Mouse (Mus musculus) kidney, adult 2 months (tissue): Measurements from ENCODE around the gene H2afy. TPM values are rescaled to one million over a fixed set of nuclear protein-coding genes. Genes with fewer than 3 reads are reported as not detected.

Source experiments
- DNase-seq: peaks from one replicate; pipeline ENCODE4 v3.0.0; 2021
- H3K27ac ChIP-seq: fragments of 200-500 bp; 2 replicates; pipeline ENCODE4 v1.5.1; 2012; ENCODE audit warnings: low read depth, low read length, control low read depth, inconsistent platforms; ENCODE audit not compliant: insufficient read depth
- H3K27me3 ChIP-seq: fragments of 200-500 bp; replicated peaks from 2 replicates; pipeline ENCODE4 v1.6.1; 2012; ENCODE audit warnings: mild to moderate bottlenecking, moderate library complexity, low read length, inconsistent platforms; ENCODE audit not compliant: control insufficient read depth, insufficient read depth
- H3K36me3 ChIP-seq: fragments of 200-500 bp; 2 replicates; pipeline ENCODE4 v1.6.1; 2012; ENCODE audit warnings: mild to moderate bottlenecking, moderate library complexity, low read length, inconsistent platforms; ENCODE audit not compliant: control insufficient read depth, insufficient read depth
- H3K4me1 ChIP-seq: fragments of 200-500 bp; 2 replicates; pipeline ENCODE4 v1.6.1; 2011; ENCODE audit warnings: low read length; ENCODE audit not compliant: control insufficient read depth, insufficient read depth
- H3K4me3 ChIP-seq: fragments of 200-500 bp; 2 replicates; pipeline ENCODE4 v1.5.1; 2011; ENCODE audit warnings: mild to moderate bottlenecking, low read depth, low read length, control low read depth; ENCODE audit not compliant: insufficient read depth
- CTCF ChIP-seq: fragments of 200-500 bp; conservative IDR thresholded peaks from 2 replicates; pipeline ENCODE4 v1.5.1; 2011; ENCODE audit warnings: low read depth, mild to moderate bottlenecking, control low read depth, low read length, moderate library complexity, mixed read lengths; ENCODE audit not compliant: insufficient read depth, insufficient read length
- POLR2A ChIP-seq: fragments of 200-500 bp; IDR thresholded peaks from one replicate; pipeline ENCODE4 v1.6.1; 2011; ENCODE audit warnings: low read depth, low read length, control low read depth
- WGBS: fragments of 180-500 bp; shearing (Covaris S2); methylation state at CpG from one replicate; pipeline ENCODE4 v1.1.7; 2018; 5-methylcytosine and 5-hydroxymethylcytosine counted together
- polyA plus RNA-seq: library from polyadenylated mRNA; depleted of rRNA; stranded (reverse); fragments of >200 nt; gene quantifications from 2 replicates; pipeline ENCODE4 v1.2.3, GENCODE M21; 2012

The H2afy gene
- polyA plus RNA-seq, 1 experiment = 89.3 TPM

DNA sequence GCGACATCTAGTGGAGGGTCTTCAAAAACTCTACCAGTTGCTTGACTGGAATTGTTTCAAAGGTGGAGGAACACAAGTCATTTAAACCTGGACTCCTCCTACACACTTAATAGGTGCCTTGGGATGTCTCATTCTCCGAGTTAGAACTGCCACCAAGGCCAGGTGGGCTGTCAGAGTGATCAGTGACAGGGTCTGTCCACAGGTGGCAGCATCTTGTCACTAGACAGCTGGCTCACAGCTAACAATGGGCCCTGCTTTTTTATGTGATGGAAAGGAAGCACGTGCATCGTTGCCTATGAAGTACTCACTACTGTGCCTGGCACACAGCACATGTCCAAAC is 63.9 kb downstream of the H2afy start:
- Histone ChIP-seq H3K4me3 (no peak overlapping the region), H3K36me3 (no peaks in the 10 kb centered on the region)

DNA sequence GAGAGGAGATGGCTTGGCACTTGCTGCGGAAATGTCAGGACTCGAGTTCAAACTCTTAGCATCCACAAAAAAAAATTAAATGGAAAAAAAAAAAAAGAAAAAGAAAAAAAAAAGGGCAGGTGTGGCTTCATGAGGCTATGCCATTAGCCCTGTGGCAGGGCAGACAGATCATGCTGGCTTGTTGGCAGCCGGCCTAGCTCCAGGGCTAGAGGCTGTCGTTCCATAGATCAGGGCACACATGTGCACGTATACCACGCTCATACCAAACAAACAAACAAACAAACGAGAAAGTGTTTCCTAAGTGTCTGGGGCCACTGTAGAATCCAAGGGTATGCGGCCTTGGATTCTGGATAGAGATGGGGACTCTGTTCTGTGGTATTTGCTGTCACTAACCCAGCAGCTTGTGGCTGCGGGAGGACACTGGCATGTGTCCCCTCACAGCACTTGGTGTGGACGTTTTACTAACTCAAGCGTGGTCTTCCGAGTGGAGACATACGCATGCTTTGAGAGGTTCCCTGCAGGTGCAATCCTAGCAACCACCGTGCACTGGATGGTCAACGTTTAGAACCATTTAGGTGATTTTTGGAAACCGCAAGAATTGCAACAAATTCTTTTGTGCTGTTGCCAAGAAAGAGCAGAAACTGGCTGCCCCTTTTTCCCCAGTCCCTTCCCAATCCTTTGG is 64.4 kb downstream of the H2afy start:
- H3K27me3 ChIP-seq = no peaks in the 10 kb centered on the region
- TF ChIP-seq POLR2A = no peak
- TF ChIP-seq CTCF = no peak
- H3K4me3 ChIP-seq = no peak overlapping the region
- 82% methylated on average over 16 of the region's 16 CpGs for WGBS
- H3K27ac ChIP-seq = no peak overlapping the region
- no peaks in the 10 kb centered on the region for H3K4me1 ChIP-seq
- H3K36me3 ChIP-seq = no peaks in the 10 kb centered on the region
- no peak for DNase-seq

More for the DNA sequence above, 63.9 kb downstream of the H2afy start:
- TF ChIP-seq POLR2A (no peak), CTCF (peak; percentile 19; the same call in 1 of the 2 replicates)
- 36% methylated on average over 4 of the region's 4 CpGs for WGBS
- Histone ChIP-seq H3K27me3 (no peaks in the 10 kb centered on the region), H3K27ac (no peak overlapping the region), H3K4me1 (no peaks in the 10 kb centered on the region)
- no peak for DNase-seq

DNA sequence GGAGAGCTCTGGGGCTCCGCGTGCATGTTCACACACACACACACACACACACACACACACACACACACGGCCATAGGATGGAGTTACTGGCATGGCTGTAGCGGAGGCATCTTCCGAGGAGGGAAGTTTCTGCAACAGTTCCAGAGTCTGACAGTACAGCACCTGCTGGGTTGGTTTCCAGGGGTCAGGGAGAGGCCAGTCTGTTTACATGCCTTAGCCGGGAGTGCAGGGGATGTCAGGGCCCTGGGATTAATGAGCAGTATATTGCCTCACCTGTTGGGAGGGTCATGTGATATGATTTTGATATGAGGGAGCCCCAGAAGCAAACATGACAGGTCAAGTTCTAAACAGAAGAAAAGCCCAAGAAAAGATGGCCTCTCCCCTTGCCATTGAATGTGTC is 66.5 kb downstream of the H2afy start:
- DNase-seq = no peak
- Histone ChIP-seq H3K36me3 (no peaks in the 10 kb centered on the region), H3K27ac (no peak overlapping the region), H3K4me1 (no peaks in the 10 kb centered on the region), H3K27me3 (no peaks in the 10 kb centered on the region), H3K4me3 (no peak overlapping the region)
- 76% methylated on average over 6 of the region's 6 CpGs for WGBS
- TF ChIP-seq CTCF (no peak), POLR2A (no peak)

DNA sequence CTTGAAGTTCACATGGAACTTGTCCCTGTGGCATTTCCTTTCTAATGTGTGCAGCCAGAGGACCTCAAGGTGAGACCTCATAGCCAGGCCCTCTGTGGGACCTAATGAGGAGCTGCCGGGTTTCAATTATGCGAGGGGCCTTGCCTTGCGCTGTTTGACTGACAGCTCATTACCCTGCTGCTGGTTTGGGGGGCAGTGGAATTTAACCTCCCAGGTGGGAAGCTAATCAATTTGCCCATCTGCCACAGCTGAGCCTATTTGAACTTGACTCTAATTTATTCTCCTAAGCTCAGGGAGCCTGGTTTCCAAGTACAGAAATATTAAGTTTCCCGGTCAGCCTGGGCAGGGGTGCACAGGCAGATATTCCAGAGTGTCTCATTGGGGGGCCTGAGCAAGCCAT is 67.6 kb downstream of the H2afy start:
- DNase-seq = no peak
- no peaks in the 10 kb centered on the region for H3K27me3 ChIP-seq
- H3K4me3 ChIP-seq = no peak overlapping the region
- no peaks in the 10 kb centered on the region for H3K4me1 ChIP-seq
- TF ChIP-seq CTCF (no peak), POLR2A (no peak)
- H3K27ac ChIP-seq = no peak overlapping the region
- no peaks in the 10 kb centered on the region for H3K36me3 ChIP-seq
- WGBS = 56% methylated on average over 4 of the region's 4 CpGs

DNA sequence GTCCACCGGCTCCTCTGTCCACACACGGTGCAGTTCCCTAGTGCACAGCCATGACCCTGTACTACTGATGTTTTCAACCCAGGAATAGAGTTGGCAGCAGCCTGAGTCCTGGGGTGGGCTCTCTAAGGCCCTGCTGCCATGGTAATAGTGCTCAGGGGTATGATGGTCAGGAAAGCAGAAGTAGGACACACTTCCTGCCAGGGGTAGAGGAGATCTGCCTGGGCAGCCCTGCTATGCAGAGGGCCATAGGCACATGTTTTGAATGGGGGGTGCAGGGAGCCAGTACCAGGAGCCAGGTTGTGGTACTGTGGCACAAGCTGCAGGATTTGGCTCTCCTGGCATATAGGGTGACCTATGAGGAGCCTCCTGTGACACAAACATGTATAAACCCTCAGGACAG is 69.3 kb downstream of the H2afy start:
- Histone ChIP-seq H3K36me3 (no peaks in the 10 kb centered on the region), H3K4me1 (no peaks in the 10 kb centered on the region), H3K27ac (no peak overlapping the region), H3K4me3 (no peak overlapping the region), H3K27me3 (no peaks in the 10 kb centered on the region)
- 92% methylated on average over 2 of the region's 2 CpGs for WGBS
- no peak for TF ChIP-seq POLR2A
- no peak for TF ChIP-seq CTCF
- DNase-seq = no peak

DNA sequence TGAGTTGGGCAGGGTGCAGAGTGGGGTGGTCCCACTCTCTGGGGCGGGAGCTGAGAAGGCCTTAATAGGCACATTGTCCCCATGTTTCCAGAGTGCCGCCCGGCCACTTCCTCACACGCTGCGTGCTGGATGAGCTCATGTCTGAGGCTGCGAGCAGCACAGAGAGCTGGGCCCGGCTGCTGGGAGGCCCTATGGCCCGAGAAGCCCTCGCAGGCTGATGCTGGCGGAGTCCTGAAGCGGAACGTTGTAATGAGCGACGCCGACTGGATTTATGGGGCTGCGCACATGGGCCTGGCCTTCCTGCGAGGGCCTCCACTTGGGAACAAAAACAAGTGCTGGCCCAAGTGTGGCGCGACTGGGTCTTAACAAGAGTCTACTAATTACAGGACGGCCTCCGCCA is 70.0 kb downstream of the H2afy start:
- WGBS = 27% methylated on average over 21 of the region's 21 CpGs
- TF ChIP-seq CTCF (no peak), POLR2A (no peak)
- Histone ChIP-seq H3K4me1 (no peaks in the 10 kb centered on the region), H3K36me3 (no peaks in the 10 kb centered on the region), H3K27me3 (no peaks in the 10 kb centered on the region), H3K4me3 (no peak overlapping the region), H3K27ac (no peak overlapping the region)
- no peak for DNase-seq

DNA sequence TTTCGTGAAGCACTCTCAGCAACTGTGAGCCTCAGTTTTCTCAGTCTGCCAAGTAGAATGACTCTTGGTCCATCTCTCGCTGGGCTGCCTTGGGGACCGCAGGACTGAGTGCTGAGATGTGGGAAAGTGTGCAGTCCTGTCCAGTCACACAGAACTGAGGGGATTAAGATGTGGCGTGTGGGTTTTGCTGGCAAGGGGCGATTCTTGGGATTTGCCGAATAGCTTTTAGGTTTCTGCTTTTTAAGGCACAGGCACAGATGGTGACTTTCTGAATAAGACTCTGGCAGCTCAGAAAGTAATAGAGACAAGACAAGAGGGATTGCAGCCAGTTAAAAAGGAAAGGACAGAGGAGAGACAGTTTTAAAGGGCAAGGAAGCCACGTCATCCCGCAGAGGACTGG is 78.4 kb downstream of the H2afy start:
- no peak for DNase-seq
- TF ChIP-seq CTCF (no peak), POLR2A (no peak)
- no peaks in the 10 kb centered on the region for H3K27me3 ChIP-seq
- 88% methylated on average over 8 of the region's 8 CpGs for WGBS
- H3K4me3 ChIP-seq = no peak overlapping the region
- H3K4me1 ChIP-seq = no peaks in the 10 kb centered on the region
- no peaks in the 10 kb centered on the region for H3K36me3 ChIP-seq
- H3K27ac ChIP-seq = no peak overlapping the region

DNA sequence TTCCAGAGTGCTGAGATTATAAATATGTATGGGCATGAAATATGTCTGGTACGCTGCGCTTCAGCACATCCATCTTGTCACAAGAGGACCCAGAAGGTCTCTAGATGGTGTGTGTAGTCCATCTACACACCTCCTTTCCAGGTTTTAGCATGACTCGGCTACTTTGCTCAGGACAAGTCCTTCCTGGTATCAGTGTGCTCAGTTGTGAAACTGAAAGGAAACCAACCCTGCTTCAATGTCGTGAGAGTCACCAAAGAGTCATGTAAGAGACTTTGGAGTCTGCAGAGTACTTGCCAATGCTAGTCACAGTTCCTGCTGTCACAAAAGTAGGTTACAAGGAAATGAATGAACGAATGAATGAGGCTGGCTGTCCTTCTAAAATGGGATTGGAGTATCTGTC is 80.4 kb downstream of the H2afy start:
- Histone ChIP-seq H3K4me3 (no peak overlapping the region), H3K27ac (no peak overlapping the region), H3K36me3 (no peaks in the 10 kb centered on the region), H3K4me1 (no peaks in the 10 kb centered on the region), H3K27me3 (no peaks in the 10 kb centered on the region)
- WGBS = 80% methylated on average over 5 of the region's 5 CpGs
- no peak for DNase-seq
- TF ChIP-seq POLR2A (no peak), CTCF (no peak)
